Mouse (Mus musculus) thymus, postnatal 25 days (tissue): Measurements from ENCODE around the gene Sowahb.

ENCODE experiments used
- DNase-seq: peaks from one replicate; pipeline ENCODE4 v3.0.0; 2022

The Sowahb gene

DNA sequence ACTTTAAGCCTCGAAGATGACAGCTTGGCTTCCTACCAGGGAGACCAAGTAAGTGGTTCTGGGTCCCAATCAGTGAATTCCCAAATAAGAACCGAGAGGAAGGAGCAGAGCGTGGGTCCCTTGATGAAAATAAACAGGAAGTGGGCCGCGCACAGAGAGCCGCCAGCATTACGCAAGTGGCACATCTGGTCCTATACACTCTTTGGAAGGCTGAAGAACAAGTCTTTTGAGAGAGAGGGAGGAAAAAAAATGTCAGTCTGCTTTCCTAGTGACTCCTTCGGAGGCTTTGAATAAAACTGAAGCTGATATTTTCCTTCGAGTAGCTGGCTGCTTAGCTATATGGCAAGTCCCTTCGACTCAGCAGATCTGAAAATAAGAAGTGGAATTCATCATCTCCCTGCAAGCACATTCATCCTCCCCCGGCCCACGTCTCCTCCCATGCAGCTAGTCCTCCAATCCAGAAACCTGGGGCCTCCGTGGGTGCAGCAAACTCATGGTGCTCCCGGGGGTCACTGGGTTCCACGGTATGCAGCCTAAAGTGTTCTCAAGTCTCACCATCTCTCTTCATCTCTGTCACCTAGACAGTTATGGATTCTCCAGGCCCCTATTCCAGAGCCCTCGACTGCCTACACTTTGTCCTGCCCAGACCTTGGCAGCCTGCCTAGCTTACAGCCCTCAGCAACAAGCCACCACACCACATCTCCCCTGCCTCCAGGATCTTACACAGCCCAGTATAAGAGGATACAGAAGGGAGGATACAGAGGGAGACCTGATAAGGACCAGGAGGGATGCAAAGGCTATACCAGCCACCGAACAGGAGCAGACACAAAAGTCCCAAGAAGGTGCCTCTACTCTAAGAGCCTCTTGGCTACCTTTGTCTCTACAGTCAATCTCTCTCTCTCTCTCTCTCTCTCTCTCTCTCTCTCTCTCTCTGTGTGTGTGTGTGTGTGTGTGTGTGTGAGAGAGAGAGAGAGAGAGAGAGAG is 43.8 kb downstream of the Sowahb start:
- peak; percentile 6 for DNase-seq

GRCm38 (mm10) chr5:93000060-93000459 is 44.8 kb downstream of the Sowahb start:
- no peak for DNase-seq

DNA sequence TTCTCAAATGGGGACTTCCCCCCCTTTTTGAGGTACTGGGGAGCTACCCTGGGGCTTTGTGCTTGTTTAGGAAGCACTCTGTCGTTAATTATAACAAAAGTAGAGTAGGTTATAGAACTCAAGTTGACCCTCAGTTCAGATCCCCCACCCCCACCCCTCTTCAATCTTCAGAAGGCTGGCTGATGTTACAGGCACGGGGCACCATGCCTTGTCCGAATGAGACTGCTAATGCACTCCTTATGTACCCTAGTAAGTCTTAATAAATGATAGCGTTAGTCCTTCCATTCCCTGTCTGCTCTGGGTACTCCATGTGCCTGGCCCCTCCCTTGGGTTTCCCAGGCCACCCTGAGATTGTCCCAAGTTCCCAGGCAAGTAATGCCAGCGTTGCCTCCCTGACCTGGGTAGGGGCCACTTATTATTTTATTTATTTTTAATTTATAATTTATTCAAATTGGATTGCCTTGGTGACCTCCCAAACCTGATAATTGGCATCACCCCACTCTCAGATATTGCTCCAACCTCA is 46.3 kb downstream of the Sowahb start:
- no peak for DNase-seq

DNA sequence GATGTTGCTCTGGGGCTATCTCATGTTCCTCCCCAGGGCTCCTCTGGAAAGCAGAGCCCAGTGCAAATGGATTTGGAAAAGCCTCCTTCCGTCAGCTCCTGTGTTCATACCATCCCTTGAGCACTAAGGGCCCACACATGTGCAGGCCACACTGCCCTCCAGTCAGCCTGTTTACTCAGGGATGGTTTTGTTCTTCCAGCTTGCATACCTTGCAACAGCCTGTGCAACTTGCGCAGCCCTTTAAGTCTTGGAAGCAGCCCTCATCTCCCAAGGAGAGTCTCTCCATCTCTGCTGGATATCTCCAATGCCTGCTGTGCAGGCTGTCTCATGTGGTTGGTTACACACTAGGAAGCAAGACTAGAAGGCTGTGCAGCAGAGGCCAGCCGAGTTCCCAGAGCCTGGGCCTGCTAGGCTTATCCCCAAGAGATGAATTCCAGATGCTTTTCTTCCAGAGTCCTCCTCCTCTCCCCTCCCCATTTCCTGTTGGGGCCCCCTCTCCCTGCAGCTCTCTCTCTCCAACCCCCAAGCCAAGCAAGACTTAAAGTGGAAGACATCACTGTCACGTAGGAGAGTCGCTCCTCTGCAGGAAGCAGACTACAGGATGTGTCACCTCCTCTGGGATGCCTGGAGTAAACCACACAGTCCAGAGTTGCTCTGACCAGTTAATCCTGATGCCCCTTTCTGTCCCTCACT is 47.2 kb downstream of the Sowahb start:
- no peak for DNase-seq

DNA sequence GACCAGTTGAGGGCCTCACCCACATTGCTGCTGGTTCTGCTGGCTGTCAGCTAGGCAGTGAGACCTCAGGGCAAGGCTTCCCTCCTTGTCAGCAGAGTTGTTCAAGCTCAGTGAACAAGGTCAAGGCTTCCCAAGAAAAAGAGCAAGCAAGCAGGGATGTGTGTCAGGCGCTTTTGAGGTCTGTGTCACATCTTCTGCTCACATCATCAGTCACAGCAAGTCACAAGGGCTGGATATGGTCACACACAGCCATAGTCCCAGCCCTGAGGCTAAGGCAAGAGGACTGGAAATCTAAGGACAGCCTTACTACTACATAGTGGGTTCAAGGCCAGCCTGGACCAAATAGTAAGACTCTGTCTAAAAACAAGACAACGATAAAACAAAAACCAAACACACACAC is 50.0 kb downstream of the Sowahb start:
- no peak for DNase-seq

DNA sequence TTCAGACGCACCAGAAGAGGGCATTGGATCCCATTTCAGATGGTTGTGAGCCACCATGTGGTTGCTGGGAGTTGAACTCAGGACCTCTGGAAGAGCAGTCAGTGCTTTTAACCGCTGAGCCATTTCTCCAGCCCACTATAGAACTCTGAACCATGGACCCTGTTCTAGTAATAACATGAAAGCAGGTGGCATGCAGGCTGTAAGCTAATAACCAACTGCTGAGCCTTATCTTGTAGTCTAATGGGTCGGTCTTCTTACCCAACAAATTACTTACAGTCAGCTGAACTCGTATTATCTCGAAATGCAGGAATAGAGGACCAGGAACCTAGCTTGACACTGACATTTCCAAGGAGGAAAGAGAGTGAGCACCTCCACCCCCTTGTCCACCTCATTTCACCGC is 50.5 kb downstream of the Sowahb start:
- no peak for DNase-seq

DNA sequence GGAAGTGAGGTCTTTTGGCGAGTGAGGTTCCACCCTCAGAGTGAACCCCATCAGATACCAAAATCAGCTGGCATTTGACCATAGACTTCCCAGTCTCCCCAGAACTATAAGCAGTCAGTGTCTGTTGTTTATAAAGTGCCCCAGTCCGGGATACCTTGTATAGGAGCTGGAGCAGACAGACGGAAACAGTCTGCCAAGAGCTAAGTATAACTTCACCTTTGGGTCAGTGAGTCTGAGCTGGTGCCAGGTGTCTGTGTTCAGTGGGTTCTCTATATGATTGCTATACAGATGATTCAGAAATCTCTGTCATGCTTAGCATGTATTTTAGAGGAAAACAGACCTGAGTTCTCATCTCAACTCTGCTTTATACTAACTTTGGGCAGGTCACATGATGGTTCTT is 52.7 kb downstream of the Sowahb start:
- DNase-seq, result no peak
